Mouse (Mus musculus) adrenal gland, postnatal 36 days (tissue): ENCODE measurements around the gene Kifc5b. TPM values are rescaled to one million over a fixed set of nuclear protein-coding genes. Genes with fewer than 3 reads are reported as not detected.
"Not testable (repeated sequence)": the region's sequence is repeated elsewhere in the genome, so short reads cannot be mapped to it uniquely, and the experiment has no call there.

Experiments used
- DNase-seq, 2 experiments: peaks; one replicate each; pipeline ENCODE4 v3.0.0; 2021; ENCODE audit warnings: mixed read lengths in 1 of 2
- total RNA-seq, 2 experiments: library from RNA; stranded (reverse); gene quantifications; 2 replicates each; pipeline ENCODE4 v1.2.3; 2021

Gene Kifc5b
- total RNA-seq, 2 experiments from 2014 or later, result 1.7 to 1.9 TPM

DNA sequence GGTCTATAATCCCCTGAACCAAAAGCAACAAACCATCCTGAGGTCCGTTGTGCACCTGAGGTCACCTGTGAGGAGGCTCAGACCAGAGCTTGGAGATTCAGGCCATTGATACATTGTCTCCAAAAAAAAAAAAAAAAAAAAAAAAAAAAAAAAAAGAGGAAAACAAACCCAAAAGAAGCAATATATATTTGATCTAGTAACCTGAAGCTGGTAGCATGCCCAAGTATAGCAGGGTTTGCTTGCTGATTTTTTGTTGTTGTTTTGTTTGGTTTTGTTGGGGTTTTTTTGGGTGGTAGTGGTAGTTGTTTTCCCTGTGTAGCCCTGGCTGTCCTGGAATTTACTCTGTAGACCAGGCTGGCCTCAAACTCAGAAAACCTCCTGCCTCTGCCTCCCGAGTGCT, 1.5 kb downstream of the Kifc5b start:
- no peak for DNase-seq

- DNase-seq, result not testable (repeated sequence)
Observed at GRCm38 (mm10) chr17:26919516-26919915, 2.6 kb downstream of the Kifc5b start.

DNA sequence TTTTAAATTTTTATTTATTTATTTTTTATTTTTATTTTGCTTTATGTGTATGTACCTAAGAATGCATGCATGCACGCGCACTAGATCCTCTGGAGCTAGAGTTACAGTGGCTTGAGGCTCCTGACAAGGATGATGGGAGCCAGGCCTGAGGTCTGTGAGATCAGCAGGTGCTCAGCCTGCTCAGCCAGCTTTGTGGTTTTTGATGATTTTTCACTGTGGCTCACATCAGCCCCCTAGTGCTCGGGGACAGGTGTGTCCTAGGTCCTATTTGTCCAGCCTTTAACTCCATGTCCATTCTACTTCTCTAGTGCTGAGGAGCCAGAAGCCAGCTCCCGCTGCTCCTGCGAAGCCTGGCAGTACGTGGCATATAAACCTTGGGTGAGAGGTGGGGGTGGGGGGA, 5.5 kb downstream of the Kifc5b start:
- not testable (repeated sequence) for DNase-seq

- DNase-seq, result not testable (repeated sequence)
Observed at GRCm38 (mm10) chr17:26925414-26925813, 8.5 kb downstream of the Kifc5b start.

GRCm38 (mm10) chr17:26931795-26932194, 14.9 kb downstream of the Kifc5b start:
- DNase-seq, result peak; percentile 60 to 71

GRCm38 (mm10) chr17:26932839-26933398, 16.0 kb downstream of the Kifc5b start, which contains the start of gene Phf1:
Phf1 (plus strand) TSS chr17:26933052.
- DNase-seq, result peak; percentile 99 to 100

GRCm38 (mm10) chr17:26933419-26933818, 16.5 kb downstream of the Kifc5b start:
- peak in 1 of 2 experiments; percentile 46 for DNase-seq

DNA sequence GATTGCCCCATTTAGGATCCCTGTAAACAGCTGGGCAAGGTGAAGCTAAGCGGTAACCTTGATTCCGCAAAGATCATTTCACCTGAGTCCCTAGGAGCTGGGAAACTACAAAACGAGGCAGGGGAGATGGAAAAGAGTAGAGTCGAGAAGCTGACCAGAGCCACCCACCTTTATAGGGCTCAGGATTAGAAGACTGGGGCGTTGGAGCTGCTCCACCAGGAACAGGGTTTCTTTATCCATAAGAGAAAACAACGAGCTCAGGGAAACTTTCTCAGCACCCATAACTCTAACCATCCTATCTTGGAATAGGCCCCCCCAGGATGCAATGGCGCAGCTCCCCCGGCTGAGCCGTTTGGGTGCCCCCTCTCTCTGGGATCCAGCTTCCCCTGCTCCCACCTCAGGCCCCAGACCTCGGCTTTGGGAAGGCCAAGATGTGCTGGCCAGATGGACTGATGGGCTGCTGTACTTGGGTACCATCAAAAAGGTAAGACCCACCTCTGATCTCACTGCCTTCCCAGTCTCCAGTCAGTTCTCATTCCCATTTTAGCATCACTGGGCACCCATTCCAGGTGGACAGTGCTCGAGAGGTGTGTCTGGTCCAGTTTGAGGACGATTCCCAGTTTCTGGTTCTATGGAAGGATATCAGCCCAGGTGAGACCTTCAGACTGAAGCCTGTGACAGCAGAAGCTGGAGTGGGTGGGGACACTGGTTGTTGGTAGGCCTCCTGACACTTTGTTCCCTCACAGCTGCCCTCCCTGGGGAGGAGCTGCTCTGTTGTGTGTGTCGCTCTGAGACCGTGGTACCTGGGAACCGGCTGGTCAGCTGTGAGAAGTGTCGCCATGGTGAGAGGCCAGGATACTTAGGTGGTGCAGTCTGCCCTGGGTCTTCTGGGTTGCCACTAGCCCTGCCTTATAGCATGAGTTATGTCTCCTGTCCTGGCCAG, 17.3 kb downstream of the Kifc5b start:
- no peak for DNase-seq

DNA sequence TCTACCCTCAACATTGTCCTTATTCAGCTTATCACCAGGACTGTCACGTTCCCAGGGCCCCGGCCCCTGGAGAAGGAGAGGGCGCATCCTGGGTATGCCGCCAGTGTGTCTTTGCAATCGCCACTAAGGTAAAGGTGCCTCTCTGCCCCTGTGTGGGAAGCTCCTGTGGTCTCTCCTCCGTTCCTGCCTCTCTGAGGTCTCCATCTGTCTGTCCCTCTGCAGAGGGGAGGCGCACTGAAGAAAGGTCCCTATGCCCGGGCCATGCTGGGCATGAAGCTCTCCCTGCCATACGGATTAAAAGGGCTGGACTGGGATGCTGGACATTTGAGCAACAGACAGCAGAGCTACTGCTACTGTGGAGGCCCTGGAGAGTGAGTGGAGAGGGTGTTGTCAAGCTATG, 18.1 kb downstream of the Kifc5b start:
- DNase-seq, result no peak

DNA sequence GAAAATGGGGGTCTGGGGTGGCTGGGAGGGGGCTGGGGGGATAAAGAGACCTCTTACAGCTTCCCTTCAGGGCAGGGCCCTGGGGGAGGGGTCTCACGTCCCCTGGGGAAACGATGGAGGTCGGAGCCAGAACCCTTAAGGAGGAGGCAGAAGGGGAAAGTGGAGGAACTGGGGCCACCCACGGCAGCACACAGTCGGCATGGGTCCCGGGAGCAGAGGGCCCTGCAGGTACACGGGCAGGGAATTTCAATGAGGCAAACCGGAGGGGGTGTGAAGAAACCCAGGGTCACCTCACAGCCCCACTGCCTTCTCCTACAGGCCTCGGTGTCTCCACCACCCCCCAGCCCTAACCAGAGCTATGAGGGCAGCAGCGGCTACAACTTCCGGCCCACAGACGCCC, 19.6 kb downstream of the Kifc5b start:
- no peak for DNase-seq

DNA sequence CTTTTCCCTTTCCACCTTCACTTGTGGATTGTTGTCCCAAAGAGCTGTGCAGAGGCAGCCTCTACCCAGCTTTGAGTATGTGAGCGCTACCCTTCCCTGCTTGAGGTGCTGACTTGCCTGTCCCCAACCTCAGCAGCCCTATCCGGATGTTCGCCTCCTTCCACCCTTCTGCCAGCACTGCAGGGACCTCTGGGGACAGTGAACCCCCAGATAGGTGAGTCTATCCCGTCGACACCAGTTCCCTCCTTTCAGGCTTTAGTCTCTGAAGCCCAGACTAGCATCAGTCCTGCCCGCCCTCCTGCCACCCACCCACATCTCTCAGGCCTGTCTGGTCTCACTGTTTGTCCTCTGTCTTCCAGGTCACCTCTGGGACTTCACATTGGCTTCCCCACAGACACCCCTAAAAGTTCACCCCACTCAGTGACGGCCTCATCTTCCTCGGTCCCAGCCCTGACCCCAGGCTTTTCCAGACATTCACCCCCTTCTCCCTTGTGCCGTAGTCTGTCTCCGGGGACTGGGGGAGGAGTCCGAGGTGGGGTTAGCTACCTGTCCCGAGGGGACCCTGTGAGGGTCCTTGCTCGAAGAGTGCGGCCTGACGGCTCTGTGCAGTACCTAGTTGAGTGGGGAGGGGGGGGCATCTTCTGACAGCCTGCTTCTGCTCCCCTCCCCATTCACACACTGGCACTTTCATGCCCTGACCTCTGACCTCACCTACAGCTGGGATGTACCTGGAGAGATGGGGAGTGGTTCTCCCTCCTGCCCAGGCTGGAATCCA, 20.2 kb downstream of the Kifc5b start:
- no peak for DNase-seq

DNA sequence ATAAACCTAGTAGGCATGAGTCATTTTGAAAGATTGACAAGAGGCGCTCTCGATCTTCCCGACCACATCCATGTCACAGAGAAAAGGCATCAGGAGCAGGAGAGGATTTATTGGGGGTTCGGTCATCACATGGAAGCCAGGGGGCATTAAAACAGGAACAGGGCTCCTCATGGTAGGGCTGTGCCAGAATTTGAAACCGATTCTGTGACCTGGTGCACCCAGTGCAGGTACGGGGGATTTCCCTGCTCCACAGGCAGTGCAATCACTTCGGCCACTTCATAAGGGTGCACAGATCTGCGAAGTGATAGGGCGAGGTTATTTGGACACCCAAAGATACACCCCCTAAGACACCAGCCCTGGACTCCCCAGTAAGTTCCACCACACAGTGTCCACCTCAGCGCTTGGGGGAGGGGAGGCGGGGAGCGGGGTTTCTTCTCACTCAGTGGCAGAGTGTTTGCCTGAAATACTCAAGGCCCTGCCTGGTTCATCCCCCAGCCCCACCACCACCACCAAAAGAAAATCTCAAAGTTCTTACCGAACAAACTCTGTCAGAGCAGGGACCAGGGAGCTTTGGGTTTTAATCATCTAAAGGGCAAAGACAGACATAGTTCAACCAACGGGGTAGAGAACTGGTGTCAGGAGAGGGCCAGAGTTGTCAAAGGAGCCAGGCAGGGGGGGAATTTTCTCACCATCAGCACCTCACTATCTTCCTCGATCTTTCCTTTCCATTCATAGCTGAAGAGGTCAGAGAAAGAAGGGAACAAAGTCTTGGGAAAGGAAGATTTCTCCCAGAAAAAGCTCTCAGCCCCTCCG, 21.2 kb downstream of the Kifc5b start:
- DNase-seq, result no peak

GRCm38 (mm10) chr17:26938731-26939130, 21.8 kb downstream of the Kifc5b start:
- DNase-seq, result peak; percentile 32 to 44

GRCm38 (mm10) chr17:26939178-26939972, 22.5 kb downstream of the Kifc5b start, which contains the start of gene Cuta:
Cuta (minus strand) TSS chr17:26939569.
- DNase-seq, result peak; percentile 99 to 100

DNA sequence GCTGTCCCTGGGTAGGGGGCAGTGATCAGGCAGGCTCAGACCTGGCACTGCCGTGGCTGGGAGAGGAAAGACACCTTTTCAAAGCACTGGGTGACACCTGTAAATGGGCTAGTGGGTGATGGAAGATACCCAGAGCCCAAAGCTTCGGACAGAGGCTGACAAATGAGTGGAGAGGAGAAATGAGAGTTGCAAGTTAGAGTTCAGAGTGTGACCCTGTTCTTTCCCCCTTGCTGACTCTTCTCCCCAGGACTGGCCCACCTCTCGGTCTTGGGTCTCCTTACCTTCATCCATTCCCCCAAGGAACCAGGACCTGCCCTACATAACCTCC, 23.0 kb downstream of the Kifc5b start:
- DNase-seq, result no peak

- DNase-seq, result peak; percentile 39 to 78
Observed at GRCm38 (mm10) chr17:26941031-26941789, 24.3 kb downstream of the Kifc5b start, which contains the start of gene Syngap1. Syngap1 (plus strand) TSS chr17:26941253.

DNA sequence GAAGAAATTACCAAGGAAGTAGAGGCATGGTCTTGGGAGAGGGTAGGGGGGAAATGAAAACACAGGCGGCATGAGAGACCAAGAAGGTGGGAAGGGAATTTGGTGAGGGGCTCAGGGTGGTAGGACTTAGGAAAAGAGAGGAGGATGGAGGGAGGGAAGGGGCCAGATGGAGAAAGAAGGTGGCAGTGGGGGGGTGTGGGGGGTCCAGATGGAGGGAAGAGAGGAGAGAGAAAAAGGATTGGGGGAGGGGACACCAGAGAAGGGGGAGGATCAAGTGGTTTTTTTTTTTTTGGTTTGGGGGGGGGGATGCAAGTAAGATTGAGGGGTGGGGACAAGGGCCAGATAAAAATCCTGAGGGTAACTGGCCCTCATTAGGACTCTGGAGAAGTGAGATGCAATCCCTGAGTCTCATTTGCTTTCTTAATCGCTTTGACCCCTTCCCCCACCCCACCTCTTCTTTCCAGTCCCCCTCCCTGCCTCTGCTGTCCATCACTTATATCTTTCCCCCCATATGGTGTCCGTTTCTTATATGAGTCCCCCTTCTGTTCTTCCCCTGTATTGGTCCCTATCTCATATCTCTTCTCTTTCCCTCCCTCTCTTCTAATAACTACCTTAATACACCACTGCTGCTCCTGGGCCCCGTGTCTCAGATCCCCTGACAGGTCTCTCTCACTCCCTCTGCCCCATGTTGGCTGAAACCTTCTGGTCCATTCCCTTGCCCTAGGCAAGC, 25.1 kb downstream of the Kifc5b start:
- no peak for DNase-seq

DNA sequence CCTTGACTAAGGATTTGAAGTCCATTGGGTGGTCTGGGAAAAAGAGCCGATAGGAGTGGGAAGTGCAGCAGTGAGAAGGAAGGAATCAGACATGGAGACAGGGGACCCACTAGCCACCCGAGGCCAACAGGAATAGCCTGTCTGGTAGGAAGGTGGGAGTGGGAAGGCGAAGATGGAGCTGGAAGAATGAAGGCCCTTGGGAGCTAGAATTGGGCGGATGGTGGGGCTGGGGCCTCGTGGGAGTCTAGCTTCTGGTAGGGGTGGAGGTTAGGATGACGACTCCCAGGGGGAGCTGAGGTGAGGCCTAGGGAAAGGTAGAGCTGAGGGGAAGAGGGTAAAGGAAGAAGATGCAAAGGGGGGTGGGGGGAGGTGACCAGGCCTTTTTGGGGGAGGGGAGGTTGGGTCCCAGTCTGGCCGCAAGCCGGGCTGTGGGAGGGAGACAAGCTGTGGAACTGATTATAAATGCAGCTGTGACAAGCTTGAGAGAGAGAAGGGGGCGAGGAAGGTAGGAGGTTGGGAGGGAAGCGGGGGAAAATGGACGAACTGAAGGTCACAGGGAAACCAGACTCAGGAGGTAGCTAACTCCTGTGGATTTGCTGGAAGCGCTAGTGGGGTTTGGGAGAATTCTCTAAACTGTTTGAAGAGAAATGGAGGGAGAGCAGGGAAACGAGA, 29.1 kb downstream of the Kifc5b start:
- no peak for DNase-seq

DNA sequence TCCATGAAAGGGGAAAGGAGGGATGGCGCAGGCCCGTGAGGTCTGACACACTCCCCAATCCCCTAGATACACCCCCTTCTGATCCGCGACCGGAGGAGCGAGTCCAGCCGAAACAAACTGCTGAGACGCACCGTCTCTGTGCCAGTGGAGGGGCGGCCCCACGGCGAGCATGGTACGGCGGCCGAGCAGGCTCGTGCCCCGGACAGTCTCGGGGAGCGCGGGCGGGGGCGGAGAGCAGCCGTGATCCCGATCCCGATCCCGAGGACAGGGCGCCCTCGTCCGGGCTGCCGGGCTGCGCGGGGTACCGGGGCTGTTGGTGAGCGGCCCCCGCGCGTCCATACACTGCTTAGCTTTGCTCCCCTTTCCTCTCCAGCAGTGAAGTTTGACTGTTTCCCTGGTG, 29.7 kb downstream of the Kifc5b start:
- peak; percentile 93 to 95 for DNase-seq
